Mouse (Mus musculus) embryonic facial prominence, embryonic 11.5 days (tissue): ENCODE measurements around the gene 5730596B20Rik. TPM values are rescaled to one million over a fixed set of nuclear protein-coding genes. Genes with fewer than 3 reads are reported as not detected.
A peak's percentile ranks its signal among the peaks of the same experiment; 100 is the strongest.

Experiments
- ATAC-seq: fragments of 200-750 bp; cut with Nextera tagmentation; replicated peaks from 2 replicates; pipeline ENCODE4 v1.8.0; 2017; ENCODE audit warnings: low read depth; ENCODE audit not compliant: insufficient number of reproducible peaks, low FRiP score, low TSS enrichment
- DNase-seq: peaks from one replicate; pipeline ENCODE4 v3.0.0-alpha.2; 2015; ENCODE audit warnings: low spot score
- H3K27ac ChIP-seq: fragments of 300-500 bp; sonication (generic); replicated peaks from 2 replicates; pipeline ENCODE4 v1.5.1; 2014; ENCODE audit warnings: mild to moderate bottlenecking, low read depth, low read length, control low read depth
- H3K27me3 ChIP-seq: fragments of 300-500 bp; sonication (generic); 2 replicates; pipeline ENCODE4 v1.6.1; 2014; ENCODE audit warnings: mild to moderate bottlenecking, low read length, moderate library complexity, mixed read lengths; ENCODE audit not compliant: control insufficient read depth, insufficient read depth
- H3K36me3 ChIP-seq: fragments of 300-500 bp; sonication (generic); replicated peaks from 2 replicates; pipeline ENCODE4 v1.6.1; 2014; ENCODE audit warnings: low read depth, mild to moderate bottlenecking, low read length, moderate library complexity, mixed read lengths; ENCODE audit not compliant: control insufficient read depth, insufficient read depth
- H3K4me1 ChIP-seq: fragments of 300-500 bp; sonication (generic); 2 replicates; pipeline ENCODE4 v1.6.1; 2014; ENCODE audit warnings: low read length, mixed read lengths; ENCODE audit not compliant: control insufficient read depth, insufficient read depth
- H3K4me2 ChIP-seq: fragments of 300-500 bp; sonication (generic); 2 replicates; pipeline ENCODE4 v1.6.1; 2014; ENCODE audit warnings: low read depth, mild to moderate bottlenecking, control low read depth, low read length, moderate library complexity
- H3K4me3 ChIP-seq: fragments of 300-500 bp; sonication (generic); 2 replicates; pipeline ENCODE4 v1.5.1; 2014; ENCODE audit warnings: low read depth, low read length, control low read depth
- H3K9ac ChIP-seq: fragments of 300-500 bp; sonication (generic); replicated peaks from 2 replicates; pipeline ENCODE4 v1.6.1; 2014; ENCODE audit warnings: mild to moderate bottlenecking, control low read depth, low read length
- H3K9me3 ChIP-seq: fragments of 300-500 bp; sonication (generic); replicated peaks from 2 replicates; pipeline ENCODE4 v1.6.1; 2016; ENCODE audit warnings: mild to moderate bottlenecking, low read length, inconsistent platforms, mixed read lengths; ENCODE audit not compliant: control insufficient read depth
- WGBS: fragments of 180-500 bp; shearing (Covaris S2); extraction: QIAGEN DNeasy Blood & Tissue Kit; methylation state at CpG from one replicate; pipeline ENCODE4 v1.1.7; 2014; 5-methylcytosine and 5-hydroxymethylcytosine counted together
- polyA plus RNA-seq: library from polyadenylated mRNA; unstranded; fragments of >200 nt; fragmentation: Nextera tagmentation; extraction: Ambion mirVana; gene quantifications from 2 replicates; pipeline ENCODE4 v1.2.1, GENCODE M21; 2014

Gene 5730596B20Rik
- polyA plus RNA-seq, 1 experiment from 2014 or later, result 0.13 TPM

- Histone ChIP-seq H3K27ac (no peak overlapping the region), H3K4me3 (no peak overlapping the region), H3K27me3 (peaks cover 95% of the 10 kb centered on the region), H3K4me2 (no peak overlapping the region), H3K9ac (no peak overlapping the region), H3K36me3 (no peaks in the 10 kb centered on the region), H3K4me1 (no peaks in the 10 kb centered on the region; the same call in 1 of the 2 replicates), H3K9me3 (no peaks in the 10 kb centered on the region)
- WGBS, result 21% methylated on average over 3 of the region's 3 CpGs
- ATAC-seq (no peak), DNase-seq (no peak)
Measured at GRCm38 (mm10) chr6:52215070-52215469, 37.8 kb downstream of the 5730596B20Rik start.

- DNase-seq (no peak), ATAC-seq (no peak)
- no peak overlapping the region for H3K27ac ChIP-seq
- no peak overlapping the region for H3K4me2 ChIP-seq
- no peaks in the 10 kb centered on the region for H3K9me3 ChIP-seq
- H3K9ac ChIP-seq, result no peak overlapping the region
- H3K4me1 ChIP-seq, result no peaks in the 10 kb centered on the region; the same call in 1 of the 2 replicates
- WGBS, result 2% methylated on average over 30 of the region's 30 CpGs
- H3K36me3 ChIP-seq, result no peaks in the 10 kb centered on the region
- no peak overlapping the region for H3K4me3 ChIP-seq
- H3K27me3 ChIP-seq, result peaks cover 96% of the 10 kb centered on the region
Measured at GRCm38 (mm10) chr6:52215771-52216535, 38.7 kb downstream of the 5730596B20Rik start.

GRCm38 (mm10) chr6:52216691-52217458, 39.6 kb downstream of the 5730596B20Rik start:
- no peaks in the 10 kb centered on the region for H3K9me3 ChIP-seq
- H3K27ac ChIP-seq, result no peak overlapping the region
- 3% methylated on average over 60 of the region's 60 CpGs for WGBS
- peak overlapping the region; percentile 14 for H3K4me3 ChIP-seq
- no peak overlapping the region for H3K9ac ChIP-seq
- no peaks in the 10 kb centered on the region; the same call in 1 of the 2 replicates for H3K4me1 ChIP-seq
- H3K36me3 ChIP-seq, result no peaks in the 10 kb centered on the region
- H3K27me3 ChIP-seq, result peaks cover 94% of the 10 kb centered on the region
- DNase-seq, result no peak
- peak overlapping the region; percentile 31 for H3K4me2 ChIP-seq
- no peak for ATAC-seq

DNA sequence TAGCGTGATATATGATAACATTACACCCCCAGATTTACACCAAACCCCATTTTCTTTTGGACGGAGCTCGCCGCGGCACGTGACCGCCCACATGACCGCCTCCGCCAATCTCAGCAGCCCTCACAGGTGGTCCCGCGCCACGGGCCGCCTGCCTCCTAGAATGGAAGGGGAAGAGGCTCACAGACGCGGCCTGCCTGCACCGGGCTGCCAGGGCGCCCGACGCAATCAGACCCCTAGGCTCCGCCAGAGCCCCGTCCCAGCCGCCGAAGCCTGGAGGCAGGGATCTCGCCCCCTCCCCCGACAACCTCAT, 40.1 kb downstream of the 5730596B20Rik start:
- Histone ChIP-seq H3K9ac (no peak overlapping the region), H3K27ac (no peak overlapping the region), H3K36me3 (no peaks in the 10 kb centered on the region), H3K4me3 (peak overlapping the region; percentile 14; the same call in 1 of the 2 replicates), H3K4me1 (no peaks in the 10 kb centered on the region; the same call in 1 of the 2 replicates), H3K27me3 (peaks cover 94% of the 10 kb centered on the region), H3K9me3 (no peaks in the 10 kb centered on the region), H3K4me2 (peak overlapping the region; percentile 31)
- WGBS, result under 1% methylated on average over 25 of the region's 25 CpGs
- DNase-seq (peak; percentile 76), ATAC-seq (no peak)

- Histone ChIP-seq H3K27me3 (peaks cover 94% of the 10 kb centered on the region), H3K4me2 (no peak overlapping the region; the same call in 1 of the 2 replicates), H3K9ac (no peak overlapping the region)
Measured at GRCm38 (mm10) chr6:52217895-52218642, 40.8 kb downstream of the 5730596B20Rik start.

GRCm38 (mm10) chr6:52218643-52219215, 41.4 kb downstream of the 5730596B20Rik start:
- WGBS, result 6% methylated on average over 14 of the region's 14 CpGs
- Histone ChIP-seq H3K4me2 (no peak overlapping the region), H3K4me3 (no peak overlapping the region)

More at GRCm38 (mm10) chr6:52217895-52218642, 40.8 kb downstream of the 5730596B20Rik start:
- no peaks in the 10 kb centered on the region; the same call in 1 of the 2 replicates for H3K4me1 ChIP-seq
- peak overlapping the region; percentile 14; the same call in 1 of the 2 replicates for H3K4me3 ChIP-seq
- H3K27ac ChIP-seq, result no peak overlapping the region
- ATAC-seq, result no peak
- no peaks in the 10 kb centered on the region for H3K9me3 ChIP-seq
- no peak for DNase-seq
- 3% methylated on average over 23 of the region's 23 CpGs for WGBS
- no peaks in the 10 kb centered on the region for H3K36me3 ChIP-seq

GRCm38 (mm10) chr6:52219234-52219942, 42.1 kb downstream of the 5730596B20Rik start:
- Histone ChIP-seq H3K27me3 (peaks cover 90% of the 10 kb centered on the region), H3K9ac (no peak overlapping the region), H3K4me2 (no peak overlapping the region), H3K9me3 (no peaks in the 10 kb centered on the region), H3K4me3 (no peak overlapping the region), H3K27ac (no peak overlapping the region), H3K36me3 (no peaks in the 10 kb centered on the region), H3K4me1 (no peaks in the 10 kb centered on the region; the same call in 1 of the 2 replicates)
- WGBS, result 19% methylated on average over 9 of the region's 9 CpGs
- ATAC-seq, result no peak
- no peak for DNase-seq

More at GRCm38 (mm10) chr6:52218643-52219215, 41.4 kb downstream of the 5730596B20Rik start:
- no peak for DNase-seq
- Histone ChIP-seq H3K9me3 (no peaks in the 10 kb centered on the region), H3K4me1 (no peaks in the 10 kb centered on the region; the same call in 1 of the 2 replicates), H3K27ac (no peak overlapping the region), H3K36me3 (no peaks in the 10 kb centered on the region), H3K27me3 (peaks cover 89% of the 10 kb centered on the region), H3K9ac (no peak overlapping the region)
- no peak for ATAC-seq
